Mouse (Mus musculus): Measurements from ENCODE around the gene A930004D18Rik. TPM values are rescaled to one million over a fixed set of nuclear protein-coding genes. Genes with fewer than 3 reads are reported as not detected.

A930004D18Rik gene
- 1.7 and 2.8 TPM in 2 replicates for polyA plus RNA-seq (2012; rRNA removed)

- H3K27me3 ChIP-seq (replicated peaks; ENCODE audit: control insufficient read depth, insufficient read depth, low read length) = no peaks in the 10 kb centered on the region
- no peak within 1 kb of the TSS for H3K27ac ChIP-seq (ENCODE audit: insufficient read depth, low read depth, low read length)
- H3K36me3 ChIP-seq (ENCODE audit: control insufficient read depth, insufficient read depth, low read length) = no peaks in the 10 kb centered on the region
- TF ChIP-seq POLR2A (IDR thresholded peaks at IDR 0.05; ENCODE audit: low read depth, low read length) (no peak), CTCF (conservative IDR thresholded peaks at IDR 0.05; ENCODE audit: insufficient read depth, insufficient read length, low read depth, low read length) (no peak)
- H3K4me1 ChIP-seq (ENCODE audit: control insufficient read depth, insufficient read depth, low read length) = peaks cover 21% of the 10 kb centered on the region; the same call in 1 of the 2 replicates
- H3K4me3 ChIP-seq (ENCODE audit: insufficient read depth, low read depth, low read length) = no peak within 1 kb of the TSS
- DNase-seq = no peak
- 67% methylated on average over 2 of the region's 2 CpGs for WGBS
These were observed at the start of gene A930004D18Rik for GRCm38 (mm10) chr2:18037491-18037890. Gene A930004D18Rik, minus strand, starts transcription at chr2:18037737.

GRCm38 (mm10) chr2:18080182-18080860, 42.8 kb upstream of the A930004D18Rik start:
- no peak for DNase-seq
- Histone ChIP-seq H3K4me3 (ENCODE audit: insufficient read depth, low read depth, low read length) (no peak overlapping the region), H3K27ac (ENCODE audit: insufficient read depth, low read depth, low read length) (no peak overlapping the region), H3K27me3 (replicated peaks; ENCODE audit: control insufficient read depth, insufficient read depth, low read length) (no peaks in the 10 kb centered on the region), H3K4me1 (ENCODE audit: control insufficient read depth, insufficient read depth, low read length) (no peaks in the 10 kb centered on the region; the same call in 1 of the 2 replicates), H3K36me3 (ENCODE audit: control insufficient read depth, insufficient read depth, low read length) (peaks cover 6% of the 10 kb centered on the region)
- TF ChIP-seq CTCF (conservative IDR thresholded peaks at IDR 0.05; ENCODE audit: insufficient read depth, insufficient read length, low read depth, low read length) (no peak), POLR2A (IDR thresholded peaks at IDR 0.05; ENCODE audit: low read depth, low read length) (no peak)
- WGBS = 83% methylated on average over 2 of the region's 2 CpGs

DNA sequence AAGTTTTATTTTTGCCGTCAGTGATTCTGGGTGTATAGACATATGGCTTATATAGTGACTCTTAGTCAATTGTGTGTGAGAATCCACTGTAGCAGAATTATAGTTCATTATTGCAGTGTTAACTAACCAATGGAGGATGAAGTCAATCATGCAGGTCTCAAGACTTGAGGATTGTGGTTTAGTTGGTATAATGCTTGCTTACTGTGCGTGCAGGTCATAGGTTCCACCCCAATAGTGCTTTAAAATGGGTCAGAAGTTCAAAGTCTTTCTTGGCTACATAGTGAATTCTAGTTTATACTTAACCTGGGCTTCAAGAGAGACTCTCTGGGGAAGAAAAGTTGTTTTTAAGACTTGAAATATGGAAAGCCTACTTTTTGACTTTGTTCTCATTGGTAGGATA, 34.4 kb upstream of the A930004D18Rik start:
- TF ChIP-seq POLR2A (IDR thresholded peaks at IDR 0.05; ENCODE audit: low read depth, low read length) (no peak), CTCF (conservative IDR thresholded peaks at IDR 0.05; ENCODE audit: insufficient read depth, insufficient read length, low read depth, low read length) (no peak)
- Histone ChIP-seq H3K27ac (ENCODE audit: insufficient read depth, low read depth, low read length) (no peak overlapping the region), H3K27me3 (replicated peaks; ENCODE audit: control insufficient read depth, insufficient read depth, low read length) (no peaks in the 10 kb centered on the region), H3K4me1 (ENCODE audit: control insufficient read depth, insufficient read depth, low read length) (peaks cover 14% of the 10 kb centered on the region), H3K36me3 (ENCODE audit: control insufficient read depth, insufficient read depth, low read length) (peaks cover 2% of the 10 kb centered on the region; the same call in 1 of the 2 replicates), H3K4me3 (ENCODE audit: insufficient read depth, low read depth, low read length) (no peak overlapping the region)
- 40% methylated on average over 2 of the region's 2 CpGs for WGBS
- DNase-seq = peak; percentile 80

DNA sequence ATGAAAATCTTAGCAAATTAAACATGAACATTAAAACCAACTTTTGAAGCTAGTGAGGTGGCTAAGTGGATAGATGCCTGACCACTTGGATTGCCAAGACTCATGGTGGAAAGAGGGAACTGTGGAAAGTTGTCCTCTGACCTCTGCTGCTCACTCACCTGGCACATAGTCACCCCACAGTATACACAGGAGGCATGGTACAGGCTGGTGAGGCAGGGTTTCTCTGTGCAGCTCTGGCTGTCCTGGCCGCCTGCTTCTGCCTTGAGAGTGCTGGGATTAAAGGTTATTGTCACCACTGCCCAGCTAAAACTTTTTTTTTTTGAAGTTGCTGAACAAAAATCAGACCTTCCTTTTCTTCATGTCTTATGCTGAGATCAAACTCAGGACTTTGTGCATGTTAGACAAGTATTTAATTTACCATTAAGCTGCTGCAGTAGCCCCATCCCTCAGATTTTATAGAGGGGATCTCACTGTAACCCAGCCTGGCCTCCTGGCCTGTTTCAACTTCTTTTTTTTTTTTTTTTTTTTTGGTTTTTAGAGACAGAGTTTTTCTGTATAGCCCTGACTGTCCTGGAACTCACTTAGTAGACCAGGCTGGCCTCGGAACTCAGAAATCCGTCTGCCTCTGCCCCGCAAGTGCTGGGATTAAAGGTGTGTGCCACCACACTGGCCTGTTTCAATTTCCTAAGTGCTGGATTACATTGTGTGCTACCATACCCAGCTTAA, 30.7 kb upstream of the A930004D18Rik start:
- WGBS = 62% methylated on average over 4 of the region's 4 CpGs
- Histone ChIP-seq H3K36me3 (ENCODE audit: control insufficient read depth, insufficient read depth, low read length) (no peaks in the 10 kb centered on the region; the same call in 1 of the 2 replicates), H3K4me3 (ENCODE audit: insufficient read depth, low read depth, low read length) (no peak overlapping the region), H3K4me1 (ENCODE audit: control insufficient read depth, insufficient read depth, low read length) (peaks cover 17% of the 10 kb centered on the region), H3K27me3 (replicated peaks; ENCODE audit: control insufficient read depth, insufficient read depth, low read length) (no peaks in the 10 kb centered on the region), H3K27ac (ENCODE audit: insufficient read depth, low read depth, low read length) (peak overlapping the region; percentile 54; the same call in 1 of the 2 replicates)
- peak; percentile 89 for DNase-seq
- TF ChIP-seq CTCF (conservative IDR thresholded peaks at IDR 0.05; ENCODE audit: insufficient read depth, insufficient read length, low read depth, low read length) (no peak), POLR2A (IDR thresholded peaks at IDR 0.05; ENCODE audit: low read depth, low read length) (no peak)

DNA sequence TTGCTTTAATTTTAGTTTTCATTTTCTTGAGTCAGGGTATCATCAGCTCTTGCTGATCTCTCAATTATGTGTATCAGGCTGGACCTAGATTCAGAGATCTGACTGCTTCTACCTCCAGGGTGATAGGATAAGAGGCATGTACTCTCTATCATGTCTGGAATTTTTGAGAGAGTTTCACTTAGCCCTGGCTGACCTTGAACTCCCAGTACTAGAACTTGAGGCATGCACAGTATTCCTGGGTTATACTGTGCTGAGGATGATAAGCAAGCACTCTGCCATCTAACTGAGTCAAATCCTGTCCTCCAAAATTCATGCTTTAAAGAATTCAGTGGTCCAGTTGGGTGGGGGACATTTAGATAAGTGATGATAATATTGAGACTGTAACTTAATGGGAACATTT, 28.9 kb upstream of the A930004D18Rik start:
- H3K4me1 ChIP-seq (ENCODE audit: control insufficient read depth, insufficient read depth, low read length) = peaks cover 13% of the 10 kb centered on the region; the same call in 1 of the 2 replicates

DNA sequence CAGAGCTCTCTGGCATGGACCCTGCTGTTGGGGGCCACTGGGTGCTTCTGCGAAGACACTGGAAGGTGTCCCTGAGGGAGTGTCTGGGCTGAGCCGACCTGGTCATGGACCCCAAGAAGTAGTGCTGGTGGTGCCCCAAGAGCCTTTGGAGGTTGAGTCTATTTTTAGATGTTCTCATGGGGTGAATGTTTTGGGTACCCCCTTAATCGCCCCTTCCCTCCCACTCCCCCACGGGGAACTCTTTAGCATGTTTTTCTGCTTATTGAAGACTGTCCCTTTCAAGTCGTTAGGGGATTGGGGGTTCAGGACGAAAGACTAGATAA, 28.1 kb upstream of the A930004D18Rik start:
- Histone ChIP-seq H3K27ac (ENCODE audit: insufficient read depth, low read depth, low read length) (peak overlapping the region; percentile 62), H3K36me3 (ENCODE audit: control insufficient read depth, insufficient read depth, low read length) (no peaks in the 10 kb centered on the region), H3K4me1 (ENCODE audit: control insufficient read depth, insufficient read depth, low read length) (peaks cover 13% of the 10 kb centered on the region; the same call in 1 of the 2 replicates), H3K27me3 (replicated peaks; ENCODE audit: control insufficient read depth, insufficient read depth, low read length) (no peaks in the 10 kb centered on the region), H3K4me3 (ENCODE audit: insufficient read depth, low read depth, low read length) (peak overlapping the region; percentile 73)
- DNase-seq = no peak
- 8% methylated on average over 6 of the region's 6 CpGs for WGBS
- TF ChIP-seq POLR2A (IDR thresholded peaks at IDR 0.05; ENCODE audit: low read depth, low read length) = no peak
- no peak for TF ChIP-seq CTCF (conservative IDR thresholded peaks at IDR 0.05; ENCODE audit: insufficient read depth, insufficient read length, low read depth, low read length)

More for the DNA sequence above, 28.9 kb upstream of the A930004D18Rik start:
- no peak overlapping the region for H3K4me3 ChIP-seq (ENCODE audit: insufficient read depth, low read depth, low read length)
- DNase-seq = no peak
- no peak overlapping the region for H3K27ac ChIP-seq (ENCODE audit: insufficient read depth, low read depth, low read length)
- no peaks in the 10 kb centered on the region for H3K36me3 ChIP-seq (ENCODE audit: control insufficient read depth, insufficient read depth, low read length)
- TF ChIP-seq POLR2A (IDR thresholded peaks at IDR 0.05; ENCODE audit: low read depth, low read length) (no peak), CTCF (conservative IDR thresholded peaks at IDR 0.05; ENCODE audit: insufficient read depth, insufficient read length, low read depth, low read length) (no peak)
- H3K27me3 ChIP-seq (replicated peaks; ENCODE audit: control insufficient read depth, insufficient read depth, low read length) = no peaks in the 10 kb centered on the region

Data from kidney, adult 2 months (tissue).